Mouse (Mus musculus) kidney, postnatal 14 days (tissue): ENCODE measurements at regions not wholly inside any gene's neighbourhood (a gene's known extent, or its start where the extent isn't known, plus 50 kb on each side); places are given as distances from the start of the nearest gene placed in this dataset.

Source experiments
- DNase-seq: peaks from one replicate; pipeline ENCODE4 v3.0.0; 2022; ENCODE audit warnings: mixed read lengths

DNA sequence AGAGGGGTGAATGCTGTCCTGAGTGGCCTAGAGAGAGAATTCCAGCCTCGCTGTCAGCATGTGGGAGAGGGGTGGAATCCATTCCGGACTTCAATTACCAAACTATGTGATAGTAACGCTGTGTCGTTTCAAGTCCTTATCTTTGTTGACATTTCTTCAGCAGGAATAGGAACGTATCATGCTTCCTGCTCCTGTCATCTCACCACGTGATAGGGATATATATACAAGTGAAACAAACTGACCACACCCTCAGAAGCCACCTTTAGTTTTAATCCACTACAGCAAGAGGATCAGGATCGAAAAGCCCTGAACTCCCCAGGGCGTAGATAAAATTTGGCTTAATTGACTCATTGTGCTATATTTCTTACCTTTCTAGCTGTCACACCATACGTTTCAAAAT is 431.6 kb downstream of the Ttll7 start:
- DNase-seq, result no peak

DNA sequence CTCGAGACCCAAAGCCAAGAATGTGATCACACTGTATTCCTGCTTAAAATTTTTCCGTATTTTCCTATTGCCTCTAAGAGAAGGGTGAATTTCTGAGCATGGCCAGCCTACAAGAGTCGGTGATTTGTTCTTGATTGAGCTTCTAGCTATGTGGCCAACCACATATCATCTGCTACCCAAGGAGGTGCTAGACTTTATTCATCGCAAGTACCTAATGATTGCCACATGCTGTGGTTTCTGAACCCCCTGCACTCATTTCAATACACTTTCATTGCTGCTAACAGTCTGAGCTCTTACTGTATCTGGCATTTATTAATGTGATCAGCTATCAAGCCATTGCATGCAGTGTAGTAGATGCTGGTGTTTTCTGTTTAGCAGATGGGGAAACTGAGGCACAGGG is 432.2 kb downstream of the Ttll7 start:
- no peak for DNase-seq

DNA sequence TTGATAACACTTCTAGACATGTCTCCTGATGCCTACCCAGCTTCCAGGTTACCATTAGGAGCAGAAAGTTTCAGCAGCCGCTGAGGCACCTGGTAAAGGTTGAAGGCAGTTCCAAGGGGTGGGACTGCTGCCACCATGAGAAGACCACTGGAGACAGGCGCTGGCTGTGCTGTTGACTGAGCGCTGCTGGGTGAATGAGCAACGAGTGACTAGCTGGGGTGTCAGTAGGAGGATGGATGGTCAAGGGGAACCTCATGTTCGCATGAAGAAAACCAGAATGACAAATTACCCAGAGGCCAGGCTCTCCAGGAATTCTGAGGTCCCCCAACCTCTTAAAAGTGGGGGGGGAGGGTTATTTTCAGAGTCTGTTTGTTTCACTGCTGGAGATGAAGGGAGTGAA is 433.3 kb downstream of the Ttll7 start:
- no peak for DNase-seq

GRCm38 (mm10) chr3:147287503-147287902 is 435.3 kb downstream of the Ttll7 start:
- DNase-seq, result no peak

- DNase-seq, result no peak
Measured at GRCm38 (mm10) chr3:147291696-147292327, 439.6 kb downstream of the Ttll7 start.

GRCm38 (mm10) chr3:147298065-147298464 is 445.9 kb downstream of the Ttll7 start:
- DNase-seq, result no peak

- DNase-seq, result no peak
Measured at GRCm38 (mm10) chr3:147325522-147325921, 473.4 kb downstream of the Ttll7 start.

DNA sequence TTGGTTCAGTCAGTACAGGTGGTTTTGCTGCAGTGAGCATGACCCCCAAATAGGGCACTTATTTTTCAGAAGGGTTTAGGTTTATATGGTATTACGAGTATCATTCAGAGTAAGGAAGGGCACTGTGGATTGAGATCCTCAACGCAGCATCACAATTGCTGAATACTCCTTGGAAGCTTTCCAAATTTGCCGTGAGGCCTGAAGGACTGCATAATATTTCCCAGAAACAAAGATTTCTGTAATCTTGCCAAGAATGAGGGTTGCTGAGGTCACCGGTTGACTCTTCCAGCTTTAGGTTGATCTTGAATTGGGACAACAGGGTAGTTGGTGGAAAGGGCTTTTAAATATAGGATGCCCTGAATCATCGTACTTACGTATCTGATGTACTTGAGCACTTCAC is 482.1 kb downstream of the Ttll7 start:
- DNase-seq, result no peak

- no peak for DNase-seq
Measured at GRCm38 (mm10) chr3:147335286-147335685, 483.1 kb downstream of the Ttll7 start.

GRCm38 (mm10) chr3:147339427-147339826 is 487.3 kb downstream of the Ttll7 start:
- no peak for DNase-seq

GRCm38 (mm10) chr3:147347278-147348039 is 495.3 kb downstream of the Ttll7 start:
- no peak for DNase-seq

GRCm38 (mm10) chr3:147387077-147387476 is 534.9 kb downstream of the Ttll7 start:
- DNase-seq, result no peak

DNA sequence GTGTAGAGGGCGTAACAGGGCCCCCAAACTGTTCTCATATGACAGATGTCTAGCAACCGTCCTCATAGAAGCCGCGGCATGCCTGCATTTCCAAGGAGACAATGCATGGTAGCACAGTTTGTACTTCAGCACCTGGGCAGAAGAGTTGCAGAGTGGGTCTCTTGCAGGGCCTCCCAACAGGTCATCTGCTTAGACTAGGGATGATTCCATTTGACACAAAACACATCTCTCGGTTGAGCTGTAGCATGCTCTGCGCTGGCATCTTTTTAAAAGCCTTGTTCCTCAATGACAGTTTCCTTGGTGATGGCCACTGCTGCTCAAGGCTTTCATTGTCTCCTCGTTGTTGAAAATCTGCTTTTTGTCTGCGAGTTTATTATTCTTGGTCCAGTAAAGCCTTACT is 546.1 kb downstream of the Ttll7 start:
- DNase-seq, result no peak

DNA sequence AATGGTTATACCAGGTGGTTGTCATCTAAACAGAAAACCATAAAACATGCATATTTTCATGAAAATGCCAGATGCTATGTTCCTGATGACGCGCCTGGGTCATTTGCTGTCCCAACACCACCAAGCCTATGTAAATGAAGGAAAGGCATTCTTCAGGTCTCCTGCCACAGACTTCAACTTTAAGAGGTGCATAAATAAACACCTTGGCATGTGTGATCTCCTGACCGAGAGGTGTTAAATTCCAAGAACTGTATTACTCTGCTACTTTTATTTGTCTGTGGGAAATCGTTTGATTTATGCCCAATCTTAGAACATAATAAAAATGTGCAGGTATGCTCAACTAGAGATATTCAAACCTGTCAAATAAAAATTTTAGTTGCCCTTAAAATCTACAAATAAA is 560.1 kb downstream of the Ttll7 start:
- no peak for DNase-seq

GRCm38 (mm10) chr3:147416926-147417325 is 564.8 kb downstream of the Ttll7 start:
- no peak for DNase-seq

GRCm38 (mm10) chr3:147419129-147419528 is 567.0 kb downstream of the Ttll7 start:
- DNase-seq, result no peak

DNA sequence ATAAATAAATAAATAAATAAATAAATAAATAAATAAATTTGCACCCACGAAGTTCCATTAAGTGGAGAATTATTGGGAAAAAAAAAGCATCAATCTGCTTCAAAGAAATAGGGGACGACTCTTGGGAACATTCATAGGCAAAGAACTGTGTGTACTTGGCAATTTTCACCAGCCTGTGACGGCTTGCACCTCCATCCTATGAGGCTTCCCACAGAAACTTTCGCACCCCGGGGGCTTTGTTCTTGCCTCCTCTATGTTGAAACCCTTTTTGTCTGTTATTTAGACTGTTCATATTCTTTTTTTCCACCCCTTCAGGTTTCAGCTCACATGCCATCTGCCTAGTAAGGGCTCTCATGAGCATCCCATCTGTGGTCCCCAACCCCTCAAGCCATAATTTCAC is 570.0 kb downstream of the Ttll7 start:
- DNase-seq, result no peak

DNA sequence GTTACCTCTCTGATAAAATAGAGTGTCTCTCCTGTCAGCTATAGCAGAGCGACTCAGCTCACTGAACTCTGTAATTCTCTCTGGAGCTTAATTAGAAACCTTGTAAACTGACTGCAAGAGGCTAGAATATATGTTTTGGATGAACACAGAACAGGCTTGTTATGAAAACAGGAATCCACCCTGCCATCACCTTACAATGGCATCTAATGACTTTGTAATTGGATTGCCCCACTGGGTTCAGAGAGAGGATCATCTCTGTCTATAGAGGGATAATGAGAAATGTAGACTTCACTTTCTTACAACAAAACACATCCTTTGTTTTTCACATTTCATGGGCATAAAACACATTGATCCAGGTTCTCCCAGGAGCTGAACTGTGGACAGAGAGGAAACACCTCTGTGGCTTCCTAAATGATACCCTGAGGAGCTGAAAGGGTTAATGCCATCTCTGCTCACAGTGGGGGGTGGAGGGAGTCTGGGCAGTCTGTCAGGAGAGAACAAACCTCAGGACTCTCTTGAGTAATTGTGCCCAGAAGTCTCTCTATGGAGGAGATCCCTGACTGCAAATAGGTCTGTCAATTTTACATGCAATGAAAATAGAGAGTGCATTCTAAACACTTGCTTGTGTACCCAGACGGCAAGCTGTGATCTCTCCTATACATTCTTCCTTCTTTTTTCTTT is 571.9 kb downstream of the Ttll7 start:
- no peak for DNase-seq

GRCm38 (mm10) chr3:147428837-147429236 is 576.7 kb downstream of the Ttll7 start:
- no peak for DNase-seq

DNA sequence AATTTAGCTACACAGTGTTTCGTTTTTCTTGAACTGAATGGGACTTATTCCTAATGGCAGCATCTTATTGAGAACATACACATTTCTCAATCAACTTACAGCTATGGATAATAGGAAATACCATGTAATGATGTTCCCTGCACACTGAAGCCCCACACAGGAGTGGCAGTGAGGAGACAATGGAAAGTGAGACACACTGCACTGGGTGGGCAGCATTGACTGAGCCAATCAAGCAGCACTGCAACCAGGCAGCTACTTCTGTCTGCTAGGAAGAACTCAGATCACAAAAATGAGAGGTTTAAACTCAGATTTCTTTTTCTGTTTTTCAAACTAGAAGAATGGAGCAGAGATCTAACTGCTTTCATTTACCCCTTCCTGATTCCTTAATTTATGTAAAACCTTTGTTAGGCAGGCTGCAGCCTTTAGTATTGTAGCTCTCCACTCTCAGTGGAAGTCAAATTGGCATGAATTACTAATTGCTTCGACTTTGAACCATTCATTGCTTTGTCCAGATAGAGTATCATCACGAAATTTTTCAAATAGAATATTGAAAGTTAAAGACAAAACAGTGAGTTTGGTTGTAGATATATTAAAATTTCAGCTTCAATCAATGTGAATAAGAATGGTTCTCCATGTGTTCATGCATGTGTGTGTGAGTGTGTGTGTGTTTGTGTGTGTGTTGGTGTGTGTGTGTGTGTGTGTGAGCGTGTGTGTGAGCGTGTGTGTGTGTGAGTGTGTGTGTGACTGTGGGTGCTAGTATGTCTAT is 590.9 kb downstream of the Ttll7 start:
- DNase-seq, result no peak

DNA sequence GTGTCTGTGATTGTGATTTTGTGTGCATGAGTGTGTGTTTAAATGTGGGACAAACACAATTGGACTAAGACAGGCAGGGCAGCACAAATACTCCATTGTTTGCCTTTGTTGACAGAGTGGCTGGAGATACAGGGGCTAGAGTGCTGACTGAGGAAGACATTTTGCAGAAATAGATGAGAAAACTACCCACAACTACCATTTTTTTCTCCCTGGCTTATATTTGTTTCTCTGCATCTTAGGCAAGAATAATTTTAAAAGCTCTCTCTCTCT is 591.5 kb downstream of the Ttll7 start:
- DNase-seq, result no peak

DNA sequence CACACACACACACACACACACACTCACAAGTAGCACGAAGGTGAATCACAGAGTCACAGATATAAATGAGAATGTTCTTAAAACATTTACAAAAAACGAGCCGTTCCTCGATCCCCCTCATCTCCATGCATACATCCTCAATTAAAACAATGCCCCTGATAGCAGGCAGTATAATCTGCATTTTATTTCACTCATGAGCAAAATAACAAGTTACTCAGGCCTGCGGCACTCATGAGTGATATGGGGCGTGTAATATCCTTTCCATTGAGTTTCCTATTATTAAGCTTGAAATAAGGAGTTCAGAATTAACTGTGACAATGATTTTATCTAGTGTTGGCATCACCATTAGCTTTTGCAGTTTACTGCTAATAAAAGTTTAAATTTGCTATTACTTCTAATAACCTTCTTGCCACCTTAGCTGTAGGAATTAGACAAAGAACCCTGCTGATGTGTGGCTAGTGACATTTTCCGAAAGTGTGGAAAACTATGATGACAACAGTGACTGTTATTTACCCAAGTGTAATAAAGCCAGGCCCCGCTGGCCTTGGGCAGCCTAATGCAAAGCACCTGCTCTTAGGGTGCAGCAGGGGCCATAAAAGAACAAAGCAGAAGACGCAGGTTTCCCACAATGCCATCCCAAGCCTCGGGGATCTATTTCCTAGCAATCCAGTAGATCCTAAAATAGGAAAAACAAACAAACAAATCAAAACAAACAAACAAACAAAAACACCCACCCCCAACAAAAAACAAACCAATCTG is 592.0 kb downstream of the Ttll7 start:
- no peak for DNase-seq
